Mouse (Mus musculus): Measurements from ENCODE around the gene Tomm22.

Tomm22 gene

DNA sequence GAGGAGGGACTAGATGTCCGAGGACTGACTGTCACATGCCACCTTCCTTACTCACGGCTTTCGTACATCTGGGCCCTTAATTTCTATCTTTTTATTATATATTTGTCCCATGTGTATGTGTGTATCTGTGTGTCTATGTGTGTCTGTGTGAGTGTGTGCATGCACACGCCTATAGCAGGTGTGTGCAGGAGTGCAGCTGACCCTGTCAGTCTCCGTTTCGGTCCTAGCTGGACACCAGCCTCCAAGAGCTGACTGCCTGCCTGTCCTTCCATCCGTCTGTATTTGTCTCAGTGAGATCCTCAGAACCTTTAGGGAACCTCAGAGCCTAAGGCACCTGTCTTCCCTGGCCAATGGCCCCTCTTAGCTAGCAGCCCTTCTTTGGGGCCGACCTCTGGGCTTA is 49.6 kb downstream of the Tomm22 start:
- no peak for DNase-seq (ENCODE audit: extremely low read depth, low read depth)

DNA sequence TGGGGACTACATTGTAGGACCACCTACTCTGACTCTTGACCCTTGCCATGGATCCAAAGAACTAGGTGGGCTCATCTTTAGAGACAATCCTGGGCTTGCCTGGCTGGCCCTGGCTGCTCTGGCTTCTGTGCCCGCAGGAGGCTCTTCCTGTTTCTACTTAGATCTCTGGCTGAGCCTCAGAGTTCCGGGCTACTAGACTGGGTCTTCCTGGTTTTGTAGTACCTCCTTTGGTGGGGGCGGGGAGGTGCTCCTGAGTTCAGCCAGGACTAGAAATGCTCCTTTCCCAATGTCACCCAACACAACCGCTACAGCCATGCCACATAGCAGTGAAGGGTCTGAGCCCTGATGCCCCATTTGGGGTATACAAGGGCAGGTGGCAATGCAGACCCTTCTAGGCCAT is 50.1 kb downstream of the Tomm22 start:
- DNase-seq (ENCODE audit: extremely low read depth, low read depth): no peak

All from MEL-GATA-1-ER (cell line).